Mouse (Mus musculus) stomach, embryonic 15.5 days (tissue): ENCODE measurements around the gene Ehd1. TPM values are rescaled to one million over a fixed set of nuclear protein-coding genes. Genes with fewer than 3 reads are reported as not detected.
A peak's percentile ranks its signal among the peaks of the same experiment; 100 is the strongest.

Experiments used
- ATAC-seq: fragments of 200-750 bp; cut with Nextera tagmentation; 2 replicates; pipeline ENCODE4 v1.8.0; 2017; ENCODE audit warnings: low read depth, moderate number of reproducible peaks, moderate TSS enrichment; ENCODE audit not compliant: insufficient read depth, low FRiP score
- H3K27ac ChIP-seq: fragments of 300-500 bp; sonication (generic); 2 replicates; pipeline ENCODE4 v1.5.1; 2015; ENCODE audit warnings: mild to moderate bottlenecking, inconsistent platforms
- H3K27me3 ChIP-seq: fragments of 300-500 bp; sonication (generic); replicated peaks from 2 replicates; pipeline ENCODE4 v1.6.1; 2015; ENCODE audit warnings: inconsistent platforms
- H3K36me3 ChIP-seq: fragments of 300-500 bp; sonication (generic); 2 replicates; pipeline ENCODE4 v1.6.1; 2015; ENCODE audit warnings: inconsistent platforms
- H3K4me1 ChIP-seq: fragments of 300-500 bp; sonication (generic); 2 replicates; pipeline ENCODE4 v1.6.1; 2015; ENCODE audit warnings: inconsistent platforms
- H3K4me2 ChIP-seq: fragments of 300-500 bp; sonication (generic); 2 replicates; pipeline ENCODE4 v1.6.1; 2015; ENCODE audit warnings: mild to moderate bottlenecking, inconsistent platforms
- H3K4me3 ChIP-seq: fragments of 300-500 bp; sonication (generic); replicated peaks from 2 replicates; pipeline ENCODE4 v1.5.1; 2015; ENCODE audit warnings: inconsistent platforms
- H3K9ac ChIP-seq: fragments of 300-500 bp; sonication (generic); 2 replicates; pipeline ENCODE4 v1.6.1; 2015; ENCODE audit warnings: inconsistent platforms
- H3K9me3 ChIP-seq: fragments of 300-500 bp; sonication (generic); 2 replicates; pipeline ENCODE4 v1.6.1; 2016; ENCODE audit warnings: inconsistent platforms
- WGBS: fragments of 180-500 bp; shearing (Covaris S2); methylation state at CpG from one replicate; pipeline ENCODE4 v1.1.7; 2015; 5-methylcytosine and 5-hydroxymethylcytosine counted together
- polyA plus RNA-seq: library from polyadenylated mRNA; unstranded; fragments of >200 nt; fragmentation: Nextera tagmentation; extraction: Ambion mirVana; gene quantifications from 2 replicates; pipeline ENCODE4 v1.2.1, GENCODE M21; 2015

The Ehd1 gene
- polyA plus RNA-seq, 1 experiment from 2014 or later: 73.4 TPM

- ATAC-seq: no peak; the same call in 1 of the 2 replicates
- peak overlapping the region; percentile 74 for H3K4me3 ChIP-seq
- H3K4me2 ChIP-seq: peak overlapping the region; percentile 95
- peaks cover 29% of the 10 kb centered on the region for H3K36me3 ChIP-seq
- WGBS: 11% methylated on average over 23 of the region's 23 CpGs
- peak overlapping the region; percentile 63 for H3K9ac ChIP-seq
- H3K4me1 ChIP-seq: peaks cover 33% of the 10 kb centered on the region
- H3K27ac ChIP-seq: peak overlapping the region; percentile 48; the same call in 1 of the 2 replicates
- H3K9me3 ChIP-seq: no peaks in the 10 kb centered on the region
- H3K27me3 ChIP-seq: no peaks in the 10 kb centered on the region
Measured at GRCm38 (mm10) chr19:6341453-6342077, 65.0 kb downstream of the Ehd1 start.

- Histone ChIP-seq H3K36me3 (peaks cover 35% of the 10 kb centered on the region), H3K27me3 (no peaks in the 10 kb centered on the region), H3K9me3 (no peaks in the 10 kb centered on the region), H3K4me3 (peak overlapping the region; percentile 74; the same call in 1 of the 2 replicates), H3K4me1 (peaks cover 29% of the 10 kb centered on the region; the same call in 1 of the 2 replicates), H3K4me2 (peak overlapping the region; percentile 95), H3K27ac (no peak overlapping the region), H3K9ac (no peak overlapping the region)
- no peak for ATAC-seq
- WGBS: 63% methylated on average over 5 of the region's 5 CpGs
Measured at GRCm38 (mm10) chr19:6342276-6342933, 65.9 kb downstream of the Ehd1 start.

- Histone ChIP-seq H3K27me3 (no peaks in the 10 kb centered on the region), H3K4me1 (peaks cover 26% of the 10 kb centered on the region; the same call in 1 of the 2 replicates), H3K4me2 (no peak overlapping the region), H3K4me3 (no peak overlapping the region), H3K9ac (no peak overlapping the region), H3K9me3 (no peaks in the 10 kb centered on the region), H3K27ac (no peak overlapping the region), H3K36me3 (peaks cover 27% of the 10 kb centered on the region; the same call in 1 of the 2 replicates)
- ATAC-seq: no peak
- 80% methylated on average over 19 of the region's 19 CpGs for WGBS
Measured at GRCm38 (mm10) chr19:6343066-6343925, 66.8 kb downstream of the Ehd1 start.

- Histone ChIP-seq H3K27me3 (no peaks in the 10 kb centered on the region), H3K4me1 (peaks cover 29% of the 10 kb centered on the region), H3K36me3 (peaks cover 21% of the 10 kb centered on the region; the same call in 1 of the 2 replicates), H3K9me3 (no peaks in the 10 kb centered on the region), H3K27ac (no peak overlapping the region), H3K4me2 (no peak overlapping the region), H3K9ac (no peak overlapping the region), H3K4me3 (no peak overlapping the region)
- ATAC-seq: no peak
- 87% methylated on average over 5 of the region's 5 CpGs for whole genome bisulfite sequencing
Measured at GRCm38 (mm10) chr19:6343996-6344395, 67.5 kb downstream of the Ehd1 start.

- Histone ChIP-seq H3K4me3 (no peak overlapping the region), H3K9me3 (no peaks in the 10 kb centered on the region), H3K9ac (no peak overlapping the region), H3K27ac (no peak overlapping the region), H3K4me2 (no peak overlapping the region), H3K36me3 (peaks cover 12% of the 10 kb centered on the region; the same call in 1 of the 2 replicates), H3K27me3 (no peaks in the 10 kb centered on the region), H3K4me1 (peaks cover 17% of the 10 kb centered on the region)
- WGBS: 89% methylated on average over 5 of the region's 5 CpGs
- no peak for ATAC-seq
Measured at GRCm38 (mm10) chr19:6346023-6346422, 69.5 kb downstream of the Ehd1 start.

GRCm38 (mm10) chr19:6346661-6347060 lies 70.1 kb downstream of the Ehd1 start:
- Histone ChIP-seq H3K9me3 (no peaks in the 10 kb centered on the region), H3K9ac (no peak overlapping the region), H3K4me1 (peaks cover 11% of the 10 kb centered on the region), H3K36me3 (peaks cover 12% of the 10 kb centered on the region; the same call in 1 of the 2 replicates), H3K27ac (no peak overlapping the region), H3K4me3 (no peak overlapping the region), H3K4me2 (no peak overlapping the region), H3K27me3 (no peaks in the 10 kb centered on the region)
- WGBS: 86% methylated on average over 10 of the region's 10 CpGs
- no peak for ATAC-seq

GRCm38 (mm10) chr19:6347615-6348014 lies 71.1 kb downstream of the Ehd1 start:
- no peaks in the 10 kb centered on the region for H3K9me3 ChIP-seq
- no peak overlapping the region for H3K27ac ChIP-seq
- no peak overlapping the region for H3K4me2 ChIP-seq
- WGBS: 87% methylated on average over 4 of the region's 4 CpGs
- H3K9ac ChIP-seq: no peak overlapping the region
- H3K27me3 ChIP-seq: no peaks in the 10 kb centered on the region
- H3K4me3 ChIP-seq: no peak overlapping the region
- H3K4me1 ChIP-seq: peaks cover 7% of the 10 kb centered on the region
- no peak for ATAC-seq
- peaks cover 12% of the 10 kb centered on the region; the same call in 1 of the 2 replicates for H3K36me3 ChIP-seq

- no peak for ATAC-seq
- Histone ChIP-seq H3K27ac (peak overlapping the region; percentile 57), H3K9me3 (no peaks in the 10 kb centered on the region), H3K9ac (no peak overlapping the region), H3K27me3 (no peaks in the 10 kb centered on the region), H3K36me3 (peaks cover 12% of the 10 kb centered on the region; the same call in 1 of the 2 replicates), H3K4me2 (no peak overlapping the region), H3K4me3 (no peak overlapping the region), H3K4me1 (peaks cover 7% of the 10 kb centered on the region)
- 59% methylated on average over 9 of the region's 9 CpGs for WGBS
Measured at GRCm38 (mm10) chr19:6348717-6349116, 72.2 kb downstream of the Ehd1 start.

GRCm38 (mm10) chr19:6349215-6349983 lies 72.9 kb downstream of the Ehd1 start:
- H3K4me3 ChIP-seq: no peak overlapping the region
- peaks cover 12% of the 10 kb centered on the region; the same call in 1 of the 2 replicates for H3K36me3 ChIP-seq
- peak overlapping the region; percentile 57 for H3K27ac ChIP-seq
- no peaks in the 10 kb centered on the region for H3K27me3 ChIP-seq
- H3K4me2 ChIP-seq: no peak overlapping the region
- H3K9me3 ChIP-seq: no peaks in the 10 kb centered on the region
- H3K4me1 ChIP-seq: peaks cover 7% of the 10 kb centered on the region
- ATAC-seq: no peak
- H3K9ac ChIP-seq: no peak overlapping the region
- WGBS: 27% methylated on average over 14 of the region's 14 CpGs
